Mouse (Mus musculus) R1 (cell line): ENCODE results near the gene Nexn.

ENCODE experiments used
- DNase-seq: peaks from one replicate; pipeline ENCODE4 v3.0.0-alpha.2; 2018; ENCODE audit warnings: low read depth, low spot score

Gene Nexn

GRCm38 (mm10) chr3:152201181-152201580, 65.0 kb downstream of the Nexn start:
- DNase-seq = no peak

DNA sequence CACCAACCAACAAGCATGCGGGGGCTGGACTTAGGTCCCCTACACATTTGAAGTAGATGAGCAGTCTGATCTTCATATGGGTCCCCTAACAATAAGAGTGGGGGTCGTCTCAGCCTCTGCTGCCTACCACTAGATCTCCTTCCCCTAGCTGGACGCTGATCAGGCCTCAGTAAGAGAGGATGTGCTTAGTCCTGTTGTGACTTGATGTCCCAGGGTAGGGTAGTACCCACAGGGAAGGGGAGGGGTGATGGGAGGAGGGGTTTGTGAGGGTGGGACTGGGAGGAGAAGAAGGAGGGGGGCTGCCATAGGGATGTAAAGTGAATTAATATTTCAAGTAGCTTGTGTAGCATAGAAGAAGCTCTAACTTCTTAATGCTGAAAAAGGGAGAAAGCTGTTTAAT, 67.0 kb downstream of the Nexn start:
- no peak for DNase-seq

- peak; percentile 79 for DNase-seq
Observed at GRCm38 (mm10) chr3:152197246-152197645, 68.9 kb downstream of the Nexn start.

DNA sequence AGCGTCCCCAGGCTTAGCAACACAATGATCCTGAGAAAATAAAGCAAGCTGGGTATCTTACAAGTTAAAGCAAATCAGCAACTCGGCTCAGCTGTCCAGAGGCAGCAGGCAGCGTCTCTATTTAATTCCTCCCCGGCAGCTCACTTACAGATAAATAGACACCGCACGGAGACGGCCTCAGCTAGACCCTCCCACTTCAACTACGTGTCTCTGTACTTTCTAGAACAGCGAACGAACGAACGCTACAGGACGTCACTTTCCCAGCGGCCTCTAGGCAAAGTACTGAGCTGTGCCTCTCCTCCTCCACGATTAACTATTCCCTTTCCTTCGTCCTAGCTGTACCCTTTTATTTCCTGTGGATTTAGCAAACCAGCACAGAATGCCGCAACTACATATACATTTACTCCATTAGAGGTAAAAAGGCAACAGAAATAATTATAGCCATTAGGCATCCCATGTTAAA, 72.5 kb downstream of the Nexn start:
- DNase-seq = peak; percentile 86

DNA sequence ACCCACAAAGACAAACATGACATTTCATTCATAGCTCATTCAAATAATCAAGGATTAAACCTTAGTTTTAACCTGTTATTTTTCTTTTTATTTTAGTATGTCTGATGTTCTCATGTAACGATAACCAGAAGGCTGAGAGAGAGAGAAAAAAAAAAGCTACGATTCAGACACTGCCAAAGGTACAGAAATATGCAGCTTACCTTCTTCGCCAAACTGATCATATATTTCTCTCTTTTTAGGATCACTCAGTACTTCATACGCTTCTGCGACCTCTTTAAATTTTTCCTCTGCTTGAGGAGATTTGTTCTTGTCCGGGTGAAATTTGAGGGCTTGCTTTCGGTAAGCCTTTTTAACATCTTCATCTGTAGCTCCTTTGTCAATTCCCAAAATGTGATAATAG, 73.0 kb downstream of the Nexn start:
- no peak for DNase-seq

DNA sequence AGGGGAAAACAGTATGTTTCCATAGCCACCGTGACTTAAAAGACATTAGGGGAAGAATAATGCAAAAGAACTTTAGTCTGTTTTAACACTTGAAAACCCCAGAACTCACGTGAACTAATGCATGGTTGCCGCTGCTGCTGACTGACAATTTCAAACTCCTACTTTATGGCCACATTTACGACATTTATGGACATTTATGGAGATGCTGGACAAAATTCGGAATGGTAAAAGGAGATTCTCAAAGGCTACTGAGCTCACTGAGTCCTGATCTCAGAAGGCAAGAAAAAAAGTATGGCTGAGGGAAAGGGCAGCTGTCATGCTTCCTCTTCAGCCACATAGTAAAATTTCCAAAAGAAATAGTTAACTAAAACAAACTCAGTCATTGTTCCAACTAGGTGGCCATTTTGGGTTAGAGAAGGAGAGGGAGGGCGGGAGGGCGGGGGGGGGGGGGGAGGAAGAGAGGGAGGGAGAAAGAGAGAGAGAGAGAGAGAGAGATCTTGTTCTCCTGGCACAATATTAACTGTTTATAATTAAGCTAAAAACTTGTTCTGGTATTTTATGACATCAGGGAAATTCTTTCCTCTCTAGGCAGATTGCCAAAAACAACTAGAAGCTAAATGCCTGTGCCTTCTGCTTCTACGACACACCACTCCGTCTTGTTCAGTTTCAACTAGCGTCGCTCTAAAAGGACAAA, 73.8 kb downstream of the Nexn start:
- DNase-seq = no peak

GRCm38 (mm10) chr3:152191791-152192237, 74.3 kb downstream of the Nexn start:
- DNase-seq = no peak

DNA sequence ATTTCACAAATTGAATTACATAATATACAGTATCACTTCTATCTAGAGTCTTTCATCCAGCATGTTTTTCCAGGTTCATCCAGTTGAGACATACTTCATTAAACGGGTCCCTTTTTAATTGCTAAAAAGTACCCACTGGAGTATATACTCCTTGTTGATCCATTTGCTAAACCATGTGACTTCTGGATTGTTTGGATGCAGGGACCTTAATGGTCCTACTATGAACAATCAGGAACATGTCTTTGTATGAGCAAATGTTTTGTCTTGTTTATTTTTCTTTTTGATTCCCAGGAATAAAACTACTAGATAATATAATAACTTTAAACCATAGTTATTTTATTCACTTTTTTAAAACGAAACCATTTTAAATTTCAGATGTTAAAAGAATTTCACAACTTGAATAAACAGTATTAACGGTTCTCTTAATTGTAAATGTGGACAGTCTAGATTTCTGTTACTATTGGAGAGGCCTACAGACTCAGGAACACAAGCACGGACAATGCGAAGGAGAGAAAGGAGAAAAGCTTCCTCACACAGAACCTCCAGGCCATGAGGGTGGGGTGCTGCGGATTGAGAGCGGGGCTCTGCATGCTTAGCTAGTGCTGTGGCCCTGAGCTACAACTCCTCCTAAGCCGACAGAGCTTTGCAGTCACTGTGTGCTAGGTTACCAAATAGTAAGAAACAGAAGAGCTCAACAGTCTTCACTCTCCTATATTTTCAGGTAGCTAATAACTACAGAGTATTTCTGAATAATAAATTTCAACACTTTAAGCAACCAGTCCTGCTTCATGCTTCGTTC, 75.3 kb downstream of the Nexn start:
- DNase-seq = no peak

DNA sequence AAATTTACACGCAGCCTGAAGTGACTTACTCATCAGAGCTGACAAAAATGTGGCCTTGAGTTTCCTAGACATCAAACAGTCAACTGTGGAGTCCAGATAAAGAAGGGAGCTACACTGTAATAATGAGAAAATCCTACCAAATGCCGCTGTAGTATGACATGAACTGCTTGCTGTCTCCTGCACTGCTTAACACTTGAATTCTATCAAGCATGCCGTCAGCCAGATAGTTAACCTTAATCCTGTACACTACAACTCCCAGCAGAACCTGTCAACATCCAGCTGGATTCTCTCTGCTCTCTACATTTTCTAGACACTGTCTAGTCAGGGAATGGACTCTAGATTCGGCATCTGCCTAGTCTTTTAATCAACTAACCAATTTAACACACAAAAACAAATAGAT, 76.8 kb downstream of the Nexn start:
- no peak for DNase-seq
